Mouse (Mus musculus): ENCODE measurements around the gene Lrsam1. TPM values are rescaled to one million over a fixed set of nuclear protein-coding genes. Genes with fewer than 3 reads are reported as not detected.

The Lrsam1 gene
- 10.7 TPM for total RNA-seq (2023)

GRCm38 (mm10) chr2:32961192-32961995 lies at the start of gene Lrsam1, which contains the start of gene Rpl12:
Lrsam1 (minus strand) TSS chr2:32961614.
Rpl12 (plus strand) TSS chr2:32961559.

GRCm38 (mm10) chr2:32981725-32982271 lies 20.4 kb upstream of the Lrsam1 start, which contains the start of gene Slc2a8:
Slc2a8 (minus strand) TSS chr2:32982083.

GRCm38 (mm10) chr2:32875675-32876489 lies 85.5 kb downstream of the Lrsam1 start, which contains the start of gene Fam129b:
Fam129b (plus strand) TSS chr2:32876114.

Other genes with a start within 250 kb of the Lrsam1 start
- 99.3 TPM for gene Cdk9, start 248.5 kb downstream of the Lrsam1 start, total RNA-seq (2023)
- gene Sh2d3c, start 240.6 kb downstream of the Lrsam1 start, total RNA-seq (2023) = 102 TPM
- not detected for gene 6330409D20Rik, start 220.6 kb downstream of the Lrsam1 start, total RNA-seq (2023)
- gene Tor2a, start 204.4 kb downstream of the Lrsam1 start, total RNA-seq (2023) = 27.7 TPM
- gene Ttc16, start 186.0 kb downstream of the Lrsam1 start, total RNA-seq (2023) = not detected
- gene Ptrh1, start 185.8 kb downstream of the Lrsam1 start, total RNA-seq (2023) = 3.4 TPM
- not detected for gene Cfap157, start 177.2 kb downstream of the Lrsam1 start, total RNA-seq (2023)
- gene Stxbp1, start 114.4 kb downstream of the Lrsam1 start, total RNA-seq (2023) = 0.86 TPM
- gene Fam129b, start 85.5 kb downstream of the Lrsam1 start, total RNA-seq (2023) = 0.61 TPM
- gene Rpl12, start 55 bp downstream of the Lrsam1 start, total RNA-seq (2023) = 1,359 TPM
- gene Slc2a8, start 20.5 kb upstream of the Lrsam1 start, total RNA-seq (2023) = 7.0 TPM
- 0.40 TPM for gene Garnl3, start 170.0 kb upstream of the Lrsam1 start, total RNA-seq (2023)